Mouse (Mus musculus) myocyte (in vitro differentiated cells): ENCODE measurements at regions not wholly inside any gene's neighbourhood (a gene's known extent, or its start where the extent isn't known, plus 50 kb on each side); places are given as distances from the start of the nearest gene placed in this dataset.

Experiments used
- CEBPB ChIP-seq: IDR thresholded peaks from 2 replicates; pipeline ENCODE4 v1.6.1; 2011; ENCODE audit warnings: mild to moderate bottlenecking, moderate library complexity; ENCODE audit not compliant: poor library complexity, insufficient read depth, severe bottlenecking
- E2F4 ChIP-seq: IDR thresholded peaks from one replicate; pipeline ENCODE4 v1.6.1; 2011; ENCODE audit warnings: mild to moderate bottlenecking, control low read depth, moderate library complexity; ENCODE audit not compliant: insufficient read depth
- MAX ChIP-seq: IDR thresholded peaks from one replicate; pipeline ENCODE4 v1.6.1; 2011; ENCODE audit warnings: low read depth, mild to moderate bottlenecking, control low read depth
- MYOD1 ChIP-seq, 3 experiments: IDR thresholded peaks; one replicate each; pipeline ENCODE4 v1.6.1; 2011; ENCODE audit warnings: control low read depth in 2 of 3, low read depth in 2 of 3, mild to moderate bottlenecking in 2 of 3, moderate library complexity in 1 of 3; ENCODE audit not compliant: insufficient read length in 2 of 3, control insufficient read depth in 1 of 3
- POLR2A ChIP-seq: IDR thresholded peaks from one replicate; pipeline ENCODE4 v1.6.1; 2011; ENCODE audit warnings: low read depth, mild to moderate bottlenecking, control low read depth, moderate library complexity; ENCODE audit not compliant: insufficient read length
- POLR2AphosphoS2 ChIP-seq: IDR thresholded peaks from one replicate; pipeline ENCODE4 v1.6.1; 2011; ENCODE audit warnings: low read depth, control low read depth; ENCODE audit not compliant: insufficient read length
- REST ChIP-seq: IDR thresholded peaks from one replicate; pipeline ENCODE4 v1.6.1; 2011; ENCODE audit warnings: mild to moderate bottlenecking, control low read depth, moderate library complexity; ENCODE audit not compliant: insufficient read depth, insufficient read length
- SRF ChIP-seq: IDR thresholded peaks from one replicate; pipeline ENCODE4 v1.6.1; 2011; ENCODE audit warnings: low read depth; ENCODE audit not compliant: control insufficient read depth, insufficient read length
- TCF12 ChIP-seq: IDR thresholded peaks from one replicate; pipeline ENCODE4 v1.6.1; 2011; ENCODE audit warnings: mild to moderate bottlenecking, control low read depth; ENCODE audit not compliant: poor library complexity, insufficient read depth, severe bottlenecking
- TCF3 ChIP-seq: IDR thresholded peaks from one replicate; pipeline ENCODE4 v1.6.1; 2011; ENCODE audit warnings: low read depth, control low read depth; ENCODE audit not compliant: insufficient read length
- USF1 ChIP-seq: IDR thresholded peaks from one replicate; pipeline ENCODE4 v1.6.1; 2011; ENCODE audit warnings: low read depth, mild to moderate bottlenecking, control low read depth, moderate library complexity

DNA sequence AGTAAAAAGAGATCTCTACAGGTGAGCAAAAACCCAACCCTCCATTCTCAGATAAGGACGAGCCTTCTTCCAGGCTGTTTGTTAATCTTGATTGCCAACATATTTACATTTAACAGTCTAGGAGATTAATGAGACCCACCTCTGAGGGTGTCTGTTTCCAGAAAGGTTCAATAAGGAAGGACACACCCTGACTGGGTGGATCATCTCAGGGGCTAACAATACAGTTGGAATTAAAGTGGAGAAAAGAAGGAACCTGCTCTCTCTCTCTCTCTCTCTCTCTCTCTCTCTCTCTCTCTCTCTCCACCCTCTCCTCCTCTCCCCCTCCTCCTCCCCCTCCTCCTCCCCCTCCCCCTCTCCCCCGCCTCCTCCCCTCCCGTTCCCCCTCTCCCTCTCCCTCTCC, 110.5 kb downstream of the Apob start:
- TF ChIP-seq POLR2A (no peak), TCF3 (no peak), USF1 (no peak), TCF12 (no peak), MAX (no peak), POLR2AphosphoS2 (no peak), E2F4 (no peak), MYOD1 (IDR thresholded peaks at IDR 0.05; ENCODE audit: control insufficient read depth in 1 of 3, insufficient read length in 2 of 3, low read depth in 2 of 3) (no peak), CEBPB (no peak), SRF (no peak), REST (no peak)
